In the genomic region with DNA sequence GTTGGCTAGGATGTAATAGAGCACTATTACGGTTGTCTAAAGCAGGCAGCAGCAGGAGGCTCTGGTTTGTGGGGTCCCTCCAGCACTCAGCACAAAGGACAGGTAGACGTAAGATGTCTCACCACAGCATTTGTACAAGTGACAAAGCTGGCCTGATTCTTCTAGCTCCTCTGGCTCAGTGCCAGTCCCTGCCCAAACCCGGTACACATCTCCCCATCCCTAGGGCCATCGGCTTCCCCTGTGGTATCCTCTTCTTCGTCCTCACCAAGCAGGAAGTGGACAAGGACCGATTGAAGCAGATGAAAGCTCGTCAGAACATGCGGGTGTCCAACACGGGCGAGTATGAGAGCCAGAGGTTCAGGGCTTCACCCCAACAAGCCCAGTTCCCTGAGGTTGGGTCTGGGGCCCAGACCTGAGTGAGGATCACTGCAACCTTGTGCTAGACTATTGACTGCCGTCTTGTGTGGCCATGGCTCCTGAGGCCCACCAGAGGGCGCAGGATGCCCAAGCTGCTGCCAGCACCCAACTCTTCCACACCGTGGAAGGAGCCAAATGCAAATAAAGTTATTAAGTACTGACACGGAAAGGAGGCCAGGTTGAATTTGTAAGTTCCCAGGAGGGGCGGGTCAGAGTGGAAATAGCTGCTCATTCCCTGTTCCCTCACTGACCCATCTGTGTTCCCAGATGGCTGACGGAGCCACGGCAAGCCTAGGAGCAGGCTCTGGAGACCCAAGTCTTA, we compare ENCODE assay signal across 13 mouse cellular contexts. TPM values are rescaled to one million over a fixed set of nuclear protein-coding genes. Genes with fewer than 3 reads are reported as not detected.
DNase-seq lines count a peak whose midpoint lies in the region; ATAC-seq and TF ChIP-seq lines count a peak whose summit lies in the region.
"Not testable (repeated sequence)": the region's sequence is repeated elsewhere in the genome, so short reads cannot be mapped to it uniquely, and the experiment has no call there.
"Had no signal": no experiment of that assay in that cellular context is flagged by ENCODE, and none has a peak within 500 bp of the region (broad histone marks: within the 10 kb centered on the region; RNA-seq: fewer than 3 reads in every experiment).

No protein-coding gene starts in this region.

- ATAC-seq in forebrain, postnatal 0 days; intestine, postnatal 0 days; liver, embryonic 14.5 days (ENCODE audit: insufficient read depth); midbrain, embryonic 11.5 days (ENCODE audit: low FRiP score): not testable (repeated sequence)

- H3K27me3 ChIP-seq in ES-Bruce4 (ENCODE audit: control insufficient read depth, insufficient read depth, low read length, poor library complexity, severe bottlenecking); forebrain, postnatal 0 days (ENCODE audit: insufficient read depth, low read length); intestine, postnatal 0 days (replicated peaks; ENCODE audit: control insufficient read depth, insufficient read depth, low read length); liver, embryonic 14.5 days (ENCODE audit: control insufficient read depth, insufficient read depth, low read length); midbrain, embryonic 11.5 days (ENCODE audit: control insufficient read depth, insufficient read depth, low read length): not testable (repeated sequence)

- H3K4me3 ChIP-seq in ES-Bruce4 (ENCODE audit: low read depth, low read length); forebrain, postnatal 0 days (ENCODE audit: low read depth, low read length); intestine, postnatal 0 days (ENCODE audit: low read depth, low read length); liver, embryonic 14.5 days (ENCODE audit: insufficient read depth in 1 of 2, low read depth in 2 of 2, low read length in 2 of 2); midbrain, embryonic 11.5 days (ENCODE audit: low read depth, low read length): not testable (repeated sequence)

- peaks cover 14% of the 10 kb centered on the region for H3K36me3 ChIP-seq in ES-Bruce4 (ENCODE audit: control insufficient read depth, insufficient read depth, low read length, poor library complexity, severe bottlenecking)
- peaks cover 24% of the 10 kb centered on the region for H3K36me3 ChIP-seq in forebrain, postnatal 0 days (ENCODE audit: insufficient read depth)
- H3K36me3 ChIP-seq in intestine, postnatal 0 days (ENCODE audit: control insufficient read depth, insufficient read depth), result peaks cover 53% of the 10 kb centered on the region
- not testable (repeated sequence) for H3K36me3 ChIP-seq in liver, embryonic 14.5 days (replicated peaks; ENCODE audit: control insufficient read depth, insufficient read depth, low read depth); midbrain, embryonic 11.5 days (ENCODE audit: control insufficient read depth, insufficient read depth, low read length)

- not testable (repeated sequence) for H3K9ac ChIP-seq in ES-Bruce4 (ENCODE audit: low read depth, poor library complexity, severe bottlenecking); forebrain, postnatal 0 days; intestine, postnatal 0 days (ENCODE audit: low read depth, low read length); liver, embryonic 14.5 days (replicated peaks); midbrain, embryonic 11.5 days (ENCODE audit: low read length)

- H3K4me1 ChIP-seq in ES-Bruce4 (ENCODE audit: control insufficient read depth, insufficient read depth, low read length); forebrain, postnatal 0 days (ENCODE audit: insufficient read depth); intestine, postnatal 0 days (replicated peaks; ENCODE audit: control insufficient read depth, insufficient read depth, low read length): not testable (repeated sequence)
- peaks cover 17 to 18% of the 10 kb centered on the region in 2 experiments for H3K4me1 ChIP-seq in liver, embryonic 14.5 days (replicated peaks; ENCODE audit: control insufficient read depth in 2 of 2, insufficient read depth in 2 of 2, low read length in 1 of 2)
- peaks cover 11% of the 10 kb centered on the region for H3K4me1 ChIP-seq in midbrain, embryonic 11.5 days (ENCODE audit: control insufficient read depth, insufficient read depth, low read length)

- H3K4me2 ChIP-seq in forebrain, postnatal 0 days (ENCODE audit: low read depth); intestine, postnatal 0 days (replicated peaks; ENCODE audit: low read depth); liver, embryonic 14.5 days (ENCODE audit: low read depth); midbrain, embryonic 11.5 days: not testable (repeated sequence)

- TF ChIP-seq CTCF in ES-Bruce4 (IDR thresholded peaks at IDR 0.05; ENCODE audit: low read depth, low read length), result peak; percentile 1
- peak; percentile 54 for TF ChIP-seq CTCF in forebrain, postnatal 0 days (IDR thresholded peaks at IDR 0.05; ENCODE audit: low read depth)
- TF ChIP-seq CTCF in intestine, postnatal 0 days (IDR thresholded peaks at IDR 0.05; ENCODE audit: low read depth), result peak; percentile 63
- TF ChIP-seq CTCF in liver, embryonic 14.5 days (IDR thresholded peaks at IDR 0.05; ENCODE audit: low read depth), result peak; percentile 68

- not testable (repeated sequence) for H3K9me3 ChIP-seq in ES-Bruce4 (replicated peaks; ENCODE audit: control insufficient read depth, insufficient read depth, low read length, poor library complexity, severe bottlenecking); forebrain, postnatal 0 days (ENCODE audit: low read length); intestine, postnatal 0 days (ENCODE audit: control insufficient read depth); liver, embryonic 14.5 days (ENCODE audit: control insufficient read depth, low read length); midbrain, embryonic 11.5 days (ENCODE audit: control insufficient read depth, low read length)

- H3K27ac ChIP-seq in ES-Bruce4 (ENCODE audit: insufficient read depth, low read length); forebrain, postnatal 0 days (ENCODE audit: low read depth, low read length); intestine, postnatal 0 days (ENCODE audit: low read depth, low read length); liver, embryonic 14.5 days; midbrain, embryonic 11.5 days (ENCODE audit: low read depth, low read length): not testable (repeated sequence)

- peak; percentile 48 to 57 for DNase-seq in cerebellum, adult 18-20 months
- peak; percentile 21 for DNase-seq in forebrain, postnatal 0 days
- DNase-seq in liver, embryonic 14.5 days (ENCODE audit: low read depth in 3 of 3, low spot score in 3 of 3), result not testable (repeated sequence)
- peak; percentile 85 for DNase-seq in midbrain, embryonic 11.5 days (ENCODE audit: low spot score, missing footprints)
- DNase-seq in skeletal muscle tissue, adult 2 months (ENCODE audit: low read depth, low spot score), result peak; percentile 39

- TF ChIP-seq POLR2A in ES-Bruce4 (IDR thresholded peaks at IDR 0.05; ENCODE audit: insufficient read depth, low read length), result not testable (repeated sequence)

- not testable (repeated sequence) for TF ChIP-seq EP300 in ES-Bruce4 (IDR thresholded peaks at IDR 0.05; ENCODE audit: insufficient read depth, low read depth, low read length); liver, embryonic 14.5 days (IDR thresholded peaks at IDR 0.05; ENCODE audit: low read depth)

- WGBS in forebrain, postnatal 0 days, result 56% methylated on average over 15 of the region's 17 CpGs
- WGBS in intestine, postnatal 0 days, result 51% methylated on average over 15 of the region's 17 CpGs
- 59% methylated on average over 14 of the region's 17 CpGs for WGBS in liver, embryonic 14.5 days (ENCODE audit: insufficient replicate concordance)
- WGBS in midbrain, embryonic 11.5 days, result 63% methylated on average over 15 of the region's 17 CpGs

RNA-seq across cellular contexts. Expression of gene Pnkd, which starts 2.3 kb away (rescaled TPM):
- polyA plus RNA-seq in ES-Bruce4 (2011; ENCODE audit: insufficient read depth, insufficient read length, low read depth, missing spikeins), result 40.9 and 43.6 TPM in 2 replicates
- total RNA-seq in forebrain, postnatal 0 days (2014; rRNA removed), result 57.5 and 64.5 TPM in 2 replicates
- polyA plus RNA-seq in forebrain, postnatal 0 days (2015; fragmentation: Nextera tagmentation; extraction: Ambion mirVana), result 112 and 128 TPM in 2 replicates
- polyA plus RNA-seq in intestine, postnatal 0 days (2015; fragmentation: Nextera tagmentation; extraction: Ambion mirVana), result 103 and 107 TPM in 2 replicates
- 16.8 and 17.8 TPM in 2 replicates for polyA plus RNA-seq in liver, embryonic 14.5 days (2012; rRNA removed)
- 42.1 and 42.6 TPM in 2 replicates for polyA plus RNA-seq in liver, embryonic 14.5 days (2014; fragmentation: Nextera tagmentation; extraction: Ambion mirVana)
- 83.9 and 84.6 TPM in 2 replicates for polyA plus RNA-seq in midbrain, embryonic 11.5 days (2014; fragmentation: Nextera tagmentation; extraction: Ambion mirVana)

RNA-seq across cellular contexts. Expression of gene Aamp, which starts 2.5 kb away (rescaled TPM):
- polyA plus RNA-seq in ES-Bruce4 (2011; ENCODE audit: insufficient read depth, insufficient read length, low read depth, missing spikeins), result 96.3 and 103 TPM in 2 replicates
- 160 and 179 TPM in 2 replicates for total RNA-seq in forebrain, postnatal 0 days (2014; rRNA removed)
- 211 and 215 TPM in 2 replicates for polyA plus RNA-seq in forebrain, postnatal 0 days (2015; fragmentation: Nextera tagmentation; extraction: Ambion mirVana)
- polyA plus RNA-seq in intestine, postnatal 0 days (2015; fragmentation: Nextera tagmentation; extraction: Ambion mirVana), result 130 and 136 TPM in 2 replicates
- polyA plus RNA-seq in liver, embryonic 14.5 days (2012; rRNA removed), result 47.3 and 55.8 TPM in 2 replicates
- polyA plus RNA-seq in liver, embryonic 14.5 days (2014; fragmentation: Nextera tagmentation; extraction: Ambion mirVana), result 84.4 and 89.0 TPM in 2 replicates
- polyA plus RNA-seq in midbrain, embryonic 11.5 days (2014; fragmentation: Nextera tagmentation; extraction: Ambion mirVana), result 175 and 186 TPM in 2 replicates

RNA-seq across cellular contexts. Expression of gene Gpbar1, which starts 8.7 kb away (rescaled TPM):
- polyA plus RNA-seq in ES-Bruce4 (2011; ENCODE audit: insufficient read depth, insufficient read length, low read depth, missing spikeins), result not detected in 2 replicates
- not detected in 2 replicates for total RNA-seq in forebrain, postnatal 0 days (2014; rRNA removed)
- polyA plus RNA-seq in forebrain, postnatal 0 days (2015; fragmentation: Nextera tagmentation; extraction: Ambion mirVana), result 0.21 TPM in 1 of 2 replicates, not detected in the other
- 0.78 and 0.93 TPM in 2 replicates for polyA plus RNA-seq in intestine, postnatal 0 days (2015; fragmentation: Nextera tagmentation; extraction: Ambion mirVana)
- 0.57 and 1.0 TPM in 2 replicates for polyA plus RNA-seq in liver, embryonic 14.5 days (2012; rRNA removed)
- 0.56 and 1.1 TPM in 2 replicates for polyA plus RNA-seq in liver, embryonic 14.5 days (2014; fragmentation: Nextera tagmentation; extraction: Ambion mirVana)
- 0.15 TPM in 1 of 2 replicates, not detected in the other for polyA plus RNA-seq in midbrain, embryonic 11.5 days (2014; fragmentation: Nextera tagmentation; extraction: Ambion mirVana)
- total RNA-seq: adrenal gland, postnatal 25 days; gastrocnemius, adult 18-20 months; layer of hippocampus, adult 8-10 months; left cerebral cortex, postnatal 10 days had no signal
- polyA plus RNA-seq: embryonic facial prominence, embryonic 12.5 days; forebrain, embryonic 11.5 days had no signal

RNA-seq across cellular contexts. Expression of gene Tmbim1, which starts 18.4 kb away (rescaled TPM):
- polyA plus RNA-seq in ES-Bruce4 (2011; ENCODE audit: insufficient read depth, insufficient read length, low read depth, missing spikeins), result 58.8 and 62.2 TPM in 2 replicates
- 5.8 and 7.9 TPM in 2 replicates for total RNA-seq in forebrain, postnatal 0 days (2014; rRNA removed)
- polyA plus RNA-seq in forebrain, postnatal 0 days (2015; fragmentation: Nextera tagmentation; extraction: Ambion mirVana), result 6.1 and 7.9 TPM in 2 replicates
- polyA plus RNA-seq in intestine, postnatal 0 days (2015; fragmentation: Nextera tagmentation; extraction: Ambion mirVana), result 47.4 and 49.1 TPM in 2 replicates
- polyA plus RNA-seq in liver, embryonic 14.5 days (2012; rRNA removed), result 6.7 and 10.5 TPM in 2 replicates
- 10.1 and 11.7 TPM in 2 replicates for polyA plus RNA-seq in liver, embryonic 14.5 days (2014; fragmentation: Nextera tagmentation; extraction: Ambion mirVana)
- polyA plus RNA-seq in midbrain, embryonic 11.5 days (2014; fragmentation: Nextera tagmentation; extraction: Ambion mirVana), result 6.4 and 7.0 TPM in 2 replicates

RNA-seq across cellular contexts. Expression of gene Arpc2, which starts 51.2 kb away (rescaled TPM):
- 282 and 284 TPM in 2 replicates for polyA plus RNA-seq in ES-Bruce4 (2011; ENCODE audit: insufficient read depth, insufficient read length, low read depth, missing spikeins)
- 241 and 268 TPM in 2 replicates for total RNA-seq in forebrain, postnatal 0 days (2014; rRNA removed)
- 541 and 596 TPM in 2 replicates for polyA plus RNA-seq in forebrain, postnatal 0 days (2015; fragmentation: Nextera tagmentation; extraction: Ambion mirVana)
- polyA plus RNA-seq in intestine, postnatal 0 days (2015; fragmentation: Nextera tagmentation; extraction: Ambion mirVana), result 528 and 529 TPM in 2 replicates
- polyA plus RNA-seq in liver, embryonic 14.5 days (2012; rRNA removed), result 58.8 and 95.3 TPM in 2 replicates
- 157 and 160 TPM in 2 replicates for polyA plus RNA-seq in liver, embryonic 14.5 days (2014; fragmentation: Nextera tagmentation; extraction: Ambion mirVana)
- 316 and 328 TPM in 2 replicates for polyA plus RNA-seq in midbrain, embryonic 11.5 days (2014; fragmentation: Nextera tagmentation; extraction: Ambion mirVana)

Comparison
In these comparisons a context has a peak if more than half of its experiments do, and no peak if none do; other contexts are left out.
1. CTCF ChIP-seq: peak in every context shown above with its lines; median percentile 68 in liver, embryonic 14.5 days; 63 in intestine, postnatal 0 days; 54 in forebrain, postnatal 0 days; 1 in ES-Bruce4.